Mouse (Mus musculus): ENCODE measurements around the gene Sirt6. TPM values are rescaled to one million over a fixed set of nuclear protein-coding genes. Genes with fewer than 3 reads are reported as not detected.
A peak's percentile ranks its signal among the peaks of the same experiment; 100 is the strongest.

Sirt6 gene
- polyA plus RNA-seq, 1 experiment = 20.8 TPM

DNA sequence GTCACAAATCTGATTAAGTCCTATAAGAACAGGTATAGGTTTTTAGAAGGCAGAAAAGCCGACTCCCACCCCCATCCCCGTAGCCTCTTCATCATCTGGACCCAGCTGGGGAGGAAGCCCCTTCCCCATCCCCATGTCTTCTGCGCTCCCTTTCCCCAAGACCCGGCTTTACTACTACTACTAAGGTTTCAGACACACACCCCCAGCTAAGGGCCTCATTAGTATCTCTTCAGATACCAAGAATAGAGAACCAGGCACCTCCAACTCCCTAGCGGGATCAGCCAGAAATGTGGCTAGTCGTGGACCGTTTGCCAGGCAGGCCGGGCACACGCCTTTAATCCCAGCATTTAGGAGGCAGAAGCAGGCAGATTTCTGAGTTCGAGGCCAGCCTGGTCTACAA, 27.5 kb downstream of the Sirt6 start:
- H3K36me3 ChIP-seq (ENCODE audit: control insufficient read depth, insufficient read depth) = no peaks in the 10 kb centered on the region

GRCm38 (mm10) chr10:81599630-81600029, 28.0 kb downstream of the Sirt6 start:
- Histone ChIP-seq H3K27me3 (ENCODE audit: control insufficient read depth, insufficient read depth, insufficient read length) (no peaks in the 10 kb centered on the region), H3K79me3 (ENCODE audit: low read depth) (no peaks in the 10 kb centered on the region), H3K79me2 (ENCODE audit: control insufficient read depth, insufficient read depth) (no peaks in the 10 kb centered on the region), H3ac (ENCODE audit: control insufficient read depth, insufficient read length, low read depth) (no peak overlapping the region), H3K4me3 (ENCODE audit: insufficient read depth, poor library complexity, severe bottlenecking) (no peak overlapping the region), H3K36me3 (ENCODE audit: control insufficient read depth, insufficient read depth) (no peaks in the 10 kb centered on the region)
- TF ChIP-seq MYOD1 (IDR thresholded peaks at IDR 0.05; ENCODE audit: control insufficient read depth, insufficient read length, low read depth) = no peak
- TF ChIP-seq CTCF (IDR thresholded peaks at IDR 0.05; ENCODE audit: control insufficient read depth, insufficient read depth, insufficient read length) = no peak
- no peak for TF ChIP-seq MYOG (IDR thresholded peaks at IDR 0.05; ENCODE audit: control insufficient read depth, extremely low read depth, insufficient read length)
- TF ChIP-seq MAX (IDR thresholded peaks at IDR 0.05) = no peak
- no peak for TF ChIP-seq USF1 (IDR thresholded peaks at IDR 0.05; ENCODE audit: low read depth)
- TF ChIP-seq FOSL1 (IDR thresholded peaks at IDR 0.05; ENCODE audit: insufficient read depth, low read length, poor library complexity, severe bottlenecking) = no peak
- TF ChIP-seq CEBPB (IDR thresholded peaks at IDR 0.05; ENCODE audit: low read depth) = no peak

More for the DNA sequence above, 27.5 kb downstream of the Sirt6 start:
- Histone ChIP-seq H3K79me3 (ENCODE audit: low read depth) (no peaks in the 10 kb centered on the region), H3ac (ENCODE audit: control insufficient read depth, insufficient read length, low read depth) (no peak overlapping the region), H3K27me3 (ENCODE audit: control insufficient read depth, insufficient read depth, insufficient read length) (no peaks in the 10 kb centered on the region), H3K4me3 (ENCODE audit: insufficient read depth, poor library complexity, severe bottlenecking) (no peak overlapping the region), H3K79me2 (ENCODE audit: control insufficient read depth, insufficient read depth) (no peaks in the 10 kb centered on the region)
- no peak for TF ChIP-seq FOSL1 (IDR thresholded peaks at IDR 0.05; ENCODE audit: insufficient read depth, low read length, poor library complexity, severe bottlenecking)
- no peak for TF ChIP-seq CTCF (IDR thresholded peaks at IDR 0.05; ENCODE audit: control insufficient read depth, insufficient read depth, insufficient read length)
- no peak for TF ChIP-seq CEBPB (IDR thresholded peaks at IDR 0.05; ENCODE audit: low read depth)
- TF ChIP-seq MYOG (IDR thresholded peaks at IDR 0.05; ENCODE audit: control insufficient read depth, extremely low read depth, insufficient read length) = no peak
- TF ChIP-seq USF1 (IDR thresholded peaks at IDR 0.05; ENCODE audit: low read depth) = no peak
- no peak for TF ChIP-seq MAX (IDR thresholded peaks at IDR 0.05)
- no peak for TF ChIP-seq MYOD1 (IDR thresholded peaks at IDR 0.05; ENCODE audit: control insufficient read depth, insufficient read length, low read depth)

- H3ac ChIP-seq (ENCODE audit: control insufficient read depth, insufficient read length, low read depth) = no peak overlapping the region
- H3K36me3 ChIP-seq (ENCODE audit: control insufficient read depth, insufficient read depth) = no peaks in the 10 kb centered on the region
- H3K79me2 ChIP-seq (ENCODE audit: control insufficient read depth, insufficient read depth) = no peaks in the 10 kb centered on the region
- H3K27me3 ChIP-seq (ENCODE audit: control insufficient read depth, insufficient read depth, insufficient read length) = no peaks in the 10 kb centered on the region
- H3K4me3 ChIP-seq (ENCODE audit: insufficient read depth, poor library complexity, severe bottlenecking) = no peak overlapping the region
- no peaks in the 10 kb centered on the region for H3K79me3 ChIP-seq (ENCODE audit: low read depth)
- TF ChIP-seq USF1 (IDR thresholded peaks at IDR 0.05; ENCODE audit: low read depth) (no peak), MAX (IDR thresholded peaks at IDR 0.05) (no peak), CEBPB (IDR thresholded peaks at IDR 0.05; ENCODE audit: low read depth) (no peak), MYOD1 (IDR thresholded peaks at IDR 0.05; ENCODE audit: control insufficient read depth, insufficient read length, low read depth) (no peak), FOSL1 (IDR thresholded peaks at IDR 0.05; ENCODE audit: insufficient read depth, low read length, poor library complexity, severe bottlenecking) (no peak), MYOG (IDR thresholded peaks at IDR 0.05; ENCODE audit: control insufficient read depth, extremely low read depth, insufficient read length) (no peak), CTCF (IDR thresholded peaks at IDR 0.05; ENCODE audit: control insufficient read depth, insufficient read depth, insufficient read length) (no peak)
These were observed 28.7 kb downstream of the Sirt6 start for GRCm38 (mm10) chr10:81598871-81599270.

DNA sequence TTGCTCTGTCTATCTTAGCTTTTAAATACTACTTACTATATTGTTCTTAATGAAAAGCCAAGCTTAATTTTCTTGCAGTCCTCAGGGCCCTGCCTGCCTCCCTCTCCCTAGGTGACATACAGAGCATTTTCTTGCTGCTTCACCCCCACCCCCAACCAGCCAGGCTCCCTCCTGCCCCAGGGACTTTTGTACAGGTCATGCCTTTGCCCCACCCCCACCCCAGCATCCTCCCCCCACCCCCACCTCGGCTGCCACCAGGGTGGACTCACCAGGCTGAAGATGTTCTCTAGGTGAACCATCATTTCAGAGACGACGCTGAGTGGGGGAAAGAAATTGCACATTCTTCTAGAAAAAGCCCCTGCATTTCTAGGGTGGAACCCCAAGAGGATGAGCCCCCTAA, 29.3 kb downstream of the Sirt6 start:
- TF ChIP-seq MYOG (IDR thresholded peaks at IDR 0.05; ENCODE audit: control insufficient read depth, extremely low read depth, insufficient read length) = no peak
- TF ChIP-seq FOSL1 (IDR thresholded peaks at IDR 0.05; ENCODE audit: insufficient read depth, low read length, poor library complexity, severe bottlenecking) = no peak
- TF ChIP-seq CEBPB (IDR thresholded peaks at IDR 0.05; ENCODE audit: low read depth) = no peak
- no peak for TF ChIP-seq CTCF (IDR thresholded peaks at IDR 0.05; ENCODE audit: control insufficient read depth, insufficient read depth, insufficient read length)
- TF ChIP-seq MAX (IDR thresholded peaks at IDR 0.05) = no peak
- TF ChIP-seq USF1 (IDR thresholded peaks at IDR 0.05; ENCODE audit: low read depth) = no peak
- no peak overlapping the region for H3K4me3 ChIP-seq (ENCODE audit: insufficient read depth, poor library complexity, severe bottlenecking)
- no peak overlapping the region for H3ac ChIP-seq (ENCODE audit: control insufficient read depth, insufficient read length, low read depth)
- no peaks in the 10 kb centered on the region for H3K36me3 ChIP-seq (ENCODE audit: control insufficient read depth, insufficient read depth)
- H3K79me2 ChIP-seq (ENCODE audit: control insufficient read depth, insufficient read depth) = no peaks in the 10 kb centered on the region
- H3K79me3 ChIP-seq (ENCODE audit: low read depth) = no peaks in the 10 kb centered on the region
- H3K27me3 ChIP-seq (ENCODE audit: control insufficient read depth, insufficient read depth, insufficient read length) = no peaks in the 10 kb centered on the region

- no peak overlapping the region for H3K4me3 ChIP-seq (ENCODE audit: insufficient read depth, poor library complexity, severe bottlenecking)
These were observed 30.3 kb downstream of the Sirt6 start for GRCm38 (mm10) chr10:81597137-81597950.

More at GRCm38 (mm10) chr10:81597137-81597950, 30.3 kb downstream of the Sirt6 start:
- no peaks in the 10 kb centered on the region for H3K79me3 ChIP-seq (ENCODE audit: low read depth)
- H3K36me3 ChIP-seq (ENCODE audit: control insufficient read depth, insufficient read depth) = no peaks in the 10 kb centered on the region
- H3K79me2 ChIP-seq (ENCODE audit: control insufficient read depth, insufficient read depth) = no peaks in the 10 kb centered on the region
- H3ac ChIP-seq (ENCODE audit: control insufficient read depth, insufficient read length, low read depth) = peak overlapping the region; percentile 35
- no peak for TF ChIP-seq MAX (IDR thresholded peaks at IDR 0.05)
- no peak for TF ChIP-seq USF1 (IDR thresholded peaks at IDR 0.05; ENCODE audit: low read depth)
- TF ChIP-seq MYOD1 (IDR thresholded peaks at IDR 0.05; ENCODE audit: control insufficient read depth, insufficient read length, low read depth) = no peak
- no peak for TF ChIP-seq CTCF (IDR thresholded peaks at IDR 0.05; ENCODE audit: control insufficient read depth, insufficient read depth, insufficient read length)
- TF ChIP-seq CEBPB (IDR thresholded peaks at IDR 0.05; ENCODE audit: low read depth) = no peak
- no peak for TF ChIP-seq FOSL1 (IDR thresholded peaks at IDR 0.05; ENCODE audit: insufficient read depth, low read length, poor library complexity, severe bottlenecking)
- TF ChIP-seq MYOG (IDR thresholded peaks at IDR 0.05; ENCODE audit: control insufficient read depth, extremely low read depth, insufficient read length) = no peak
- H3K27me3 ChIP-seq (ENCODE audit: control insufficient read depth, insufficient read depth, insufficient read length) = no peaks in the 10 kb centered on the region
